Mouse (Mus musculus) mouse embryonic stem cell (cell line): ENCODE data around the gene Rrp1.
"Not testable (repeated sequence)": the region's sequence is repeated elsewhere in the genome, so short reads cannot be mapped to it uniquely, and the experiment has no call there.

Source experiments
- in situ Hi-C, 2 experiments: fragments of 300-500 bp; cut with MboI; formaldehyde crosslinking; loops; 1 replicate in 1 of 2; 3 replicates in 1 of 2; pipeline ENCODE4 v1.14.3; 2019 to 2020; ENCODE audit warnings: low sequenced_read_pairs in 2 of 2, low pct_unique_long_range_greater_than_20kb in 1 of 2, mixed read lengths in 1 of 2; ENCODE audit not compliant: unreplicated experiment in 1 of 2

Gene Rrp1

GRCm38 (mm10) chr10:78428070-78428469 is 15.2 kb upstream of the Rrp1 start:
- in situ Hi-C loops = no loop called here

DNA sequence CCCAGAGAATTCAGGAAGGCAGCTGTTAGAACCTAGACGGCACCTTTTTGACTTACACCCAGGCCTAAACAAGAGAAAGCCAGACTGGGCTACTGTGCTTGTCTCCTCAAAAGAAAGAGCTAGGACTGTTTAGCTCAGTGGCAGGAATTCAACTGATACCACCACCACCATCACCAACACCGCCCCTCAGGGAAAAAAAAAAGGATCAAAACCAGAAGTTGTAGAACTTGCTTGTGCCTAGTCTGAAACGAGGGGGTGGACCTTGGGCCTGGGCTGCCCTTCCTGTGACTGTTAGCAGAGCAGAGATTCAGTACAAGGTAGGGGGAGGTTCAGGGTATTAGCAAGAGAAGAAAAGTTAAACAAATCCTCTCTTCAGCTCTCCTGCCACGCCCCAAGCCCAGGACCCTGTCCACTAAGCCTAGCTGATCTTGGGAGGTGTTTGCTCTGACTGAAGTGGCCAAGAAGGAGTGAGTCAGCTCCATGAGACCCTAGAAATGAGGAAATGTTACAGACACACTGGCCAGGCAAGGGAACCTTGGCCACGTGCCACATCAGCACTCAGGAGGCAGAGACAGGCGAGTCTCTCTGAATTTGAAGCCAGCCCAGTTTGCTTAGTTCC is 13.4 kb upstream of the Rrp1 start:
- in situ Hi-C loops = no loop called here

- in situ Hi-C loops = no loop called here
Measured at GRCm38 (mm10) chr10:78425181-78426041, 12.6 kb upstream of the Rrp1 start, which contains the start of gene Cstb. Gene Cstb, plus strand, starts transcription at chr10:78425669.

- in situ Hi-C loops = no loop called here
Measured at GRCm38 (mm10) chr10:78422614-78423013, 9.8 kb upstream of the Rrp1 start.

DNA sequence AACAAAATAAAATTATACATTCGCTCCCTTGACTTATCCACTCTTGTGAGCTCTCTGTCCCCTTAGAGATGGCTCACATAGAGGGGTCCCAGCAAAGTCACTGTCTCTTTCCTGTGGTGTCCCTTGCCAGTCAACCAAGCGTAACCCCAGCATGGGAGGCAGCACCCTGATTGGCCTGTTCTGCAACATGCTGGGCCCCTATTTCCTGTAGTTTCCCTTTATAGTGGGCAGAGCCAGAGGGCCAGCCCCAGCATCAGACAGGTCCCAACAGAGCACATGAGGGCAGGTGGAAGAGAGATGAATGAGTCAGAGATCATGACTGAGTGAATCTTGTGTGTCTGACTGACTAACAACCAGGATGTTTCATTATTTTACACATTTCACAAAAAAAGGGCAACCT is 8.1 kb upstream of the Rrp1 start:
- in situ Hi-C loops = no loop called here

DNA sequence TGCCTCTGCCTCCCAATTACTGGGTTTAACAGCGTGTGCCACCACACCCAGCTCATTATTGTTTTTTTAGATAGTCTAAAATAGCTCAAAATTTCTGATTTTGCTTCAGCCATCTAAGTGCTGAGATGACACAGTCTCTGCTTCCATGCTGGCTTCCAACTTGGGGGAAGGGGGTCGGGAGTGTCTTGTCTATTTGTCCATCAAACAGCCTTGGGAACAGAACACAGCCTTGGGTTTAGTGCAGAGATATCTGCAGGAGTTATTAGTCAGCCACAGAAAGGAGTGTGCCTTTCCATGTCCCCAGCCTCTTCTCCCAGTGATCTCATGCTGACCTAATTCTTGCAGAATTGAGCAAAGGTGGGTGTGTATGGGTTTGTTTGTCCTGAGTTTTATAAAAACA is 5.9 kb upstream of the Rrp1 start:
- in situ Hi-C loops = no loop called here

DNA sequence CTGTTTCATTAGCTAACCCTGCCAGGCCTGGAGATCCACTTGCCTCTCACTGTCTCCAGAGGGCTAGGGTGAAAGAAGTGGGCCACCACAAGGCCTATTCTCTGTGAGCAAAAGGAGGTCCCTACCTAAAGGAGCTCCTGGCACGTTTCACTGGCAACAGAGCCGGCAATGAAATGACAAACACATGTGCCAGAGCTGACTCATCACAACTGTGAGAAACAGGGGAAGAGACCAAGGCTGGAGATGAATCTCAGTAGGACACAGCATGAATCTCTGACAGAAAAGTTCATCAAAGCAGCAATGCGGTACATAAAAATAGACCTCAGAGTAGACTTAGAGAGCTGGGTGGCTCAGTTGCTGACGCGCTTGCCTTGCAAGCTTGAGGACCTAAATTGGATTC is 5.0 kb upstream of the Rrp1 start:
- in situ Hi-C loops = no loop called here

DNA sequence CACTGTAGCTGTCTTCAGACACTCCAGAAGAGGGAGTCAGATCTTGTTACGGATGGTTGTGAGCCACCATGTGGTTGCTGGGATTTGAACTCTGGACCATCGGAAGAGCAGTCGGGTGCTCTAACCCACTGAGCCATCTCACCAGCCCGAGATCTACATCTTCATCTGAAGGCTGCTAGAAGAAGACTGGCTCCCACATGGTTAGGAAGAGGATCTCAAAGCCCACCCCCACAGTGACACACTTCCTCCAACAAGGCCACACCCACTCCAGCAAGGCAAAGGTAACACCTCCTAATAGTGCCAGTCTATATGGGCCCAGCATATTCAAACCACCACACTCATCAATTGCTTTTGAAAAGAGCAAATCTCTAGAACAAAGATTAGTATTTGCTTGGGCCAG is 2.1 kb upstream of the Rrp1 start:
- in situ Hi-C loops = not testable (repeated sequence)

DNA sequence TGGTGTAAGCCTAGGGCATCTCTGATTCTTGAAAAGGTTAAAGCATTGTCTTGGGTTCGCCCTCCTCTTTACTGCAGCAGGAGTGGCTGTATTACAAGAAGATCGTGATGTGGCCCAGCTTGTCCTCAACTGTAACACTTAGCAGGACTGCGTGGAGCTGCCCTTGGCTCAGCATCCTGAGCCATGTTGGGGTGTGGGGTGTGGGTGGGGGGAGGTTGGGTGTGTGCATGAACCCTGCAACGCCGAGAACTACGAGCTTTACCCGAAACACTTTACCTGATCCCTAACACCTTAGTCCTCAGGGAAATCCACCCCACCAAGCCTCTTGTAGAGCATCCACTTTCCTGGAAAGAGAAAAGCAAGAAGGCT is 293 bp upstream of the Rrp1 start:
- in situ Hi-C loops = no loop called here

- in situ Hi-C loops = no loop called here
Measured at GRCm38 (mm10) chr10:78411851-78412250, 992 bp downstream of the Rrp1 start.

- in situ Hi-C loops = no loop called here
Measured at GRCm38 (mm10) chr10:78409035-78409788, 3.6 kb downstream of the Rrp1 start.

DNA sequence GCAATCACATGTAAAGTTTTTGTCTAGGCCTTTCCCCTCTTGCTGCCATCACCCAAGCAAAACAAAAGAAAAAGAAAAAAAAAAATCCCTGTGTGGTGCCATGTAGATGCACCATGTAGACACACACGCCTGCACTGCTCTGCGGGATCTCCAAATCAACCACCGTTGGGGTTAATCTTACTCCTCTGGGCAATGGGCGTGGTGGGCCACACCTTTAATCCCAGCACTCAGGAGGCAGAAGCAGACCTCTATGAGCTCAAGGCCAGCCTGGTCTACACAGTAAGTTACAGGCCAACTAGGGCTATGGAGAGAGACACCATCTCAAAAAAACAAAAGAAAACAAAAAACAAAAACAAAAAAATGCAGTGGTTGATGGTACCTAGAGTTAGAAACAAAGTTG is 5.7 kb downstream of the Rrp1 start:
- in situ Hi-C loops = no loop called here

GRCm38 (mm10) chr10:78406152-78406551 is 6.7 kb downstream of the Rrp1 start:
- in situ Hi-C loops = no loop called here

DNA sequence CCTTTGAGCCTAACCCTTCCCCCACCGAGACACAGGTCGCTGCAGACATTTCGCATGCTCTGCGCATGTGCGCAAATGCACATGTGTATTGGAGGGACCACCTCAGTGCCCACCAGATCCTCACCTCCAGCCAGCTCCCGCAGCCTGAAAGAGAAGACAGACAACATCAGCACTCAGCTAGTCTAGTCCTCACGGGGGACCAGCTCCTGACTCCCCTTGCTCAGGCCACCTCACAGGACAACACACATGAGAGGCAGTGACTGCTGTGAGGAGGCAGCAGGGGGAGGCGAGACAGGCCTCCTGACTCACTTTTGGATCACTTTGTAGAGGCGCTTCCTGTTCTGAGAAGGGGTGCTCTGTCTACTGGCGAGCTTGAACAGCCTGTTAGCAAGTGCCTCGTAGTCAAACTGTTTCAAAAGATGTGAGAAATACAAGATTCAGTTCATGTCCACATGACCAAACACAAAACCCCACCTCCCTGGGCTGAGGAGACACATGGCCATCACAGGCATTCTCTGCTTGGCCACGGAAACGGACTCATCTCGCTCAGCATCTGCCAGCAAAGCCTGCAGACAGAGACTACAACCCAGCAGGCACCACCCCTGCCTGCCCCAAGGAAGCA is 10.4 kb downstream of the Rrp1 start:
- in situ Hi-C loops = no loop called here

DNA sequence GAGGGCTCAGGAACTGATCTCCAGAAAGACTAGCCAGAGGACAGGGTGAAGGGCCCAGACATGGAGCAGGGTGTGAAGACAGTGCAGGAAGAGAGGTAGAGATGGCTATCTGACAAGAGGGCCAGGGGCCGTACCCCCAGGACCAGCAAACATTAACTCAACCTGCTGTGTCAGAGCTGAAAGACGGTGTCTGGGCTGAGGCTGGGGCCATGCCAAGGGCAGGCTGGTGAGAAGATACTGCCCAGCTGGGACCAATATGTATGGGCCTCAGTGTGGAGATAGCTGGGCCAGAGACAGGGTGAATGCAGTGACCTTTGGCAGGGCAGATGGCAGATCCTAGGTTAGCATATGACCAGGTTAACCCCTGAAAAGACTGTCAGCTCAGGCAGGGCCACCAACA is 11.7 kb downstream of the Rrp1 start:
- in situ Hi-C loops = no loop called here

GRCm38 (mm10) chr10:78399090-78399657 is 13.7 kb downstream of the Rrp1 start:
- in situ Hi-C loops = no loop called here

DNA sequence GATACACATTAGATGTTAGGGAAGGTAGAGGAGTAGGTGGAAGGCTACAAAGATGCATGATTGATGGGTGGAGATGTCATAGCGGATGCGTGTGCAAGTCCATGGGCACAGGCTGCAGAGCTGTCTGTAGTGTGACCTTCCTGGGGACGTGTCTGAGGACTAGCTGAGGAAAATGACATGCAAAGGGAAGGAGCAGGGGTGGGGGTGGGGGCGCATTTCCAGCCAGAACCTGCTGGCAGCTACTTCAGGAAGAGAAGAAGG is 16.3 kb downstream of the Rrp1 start:
- in situ Hi-C loops = no loop called here

- in situ Hi-C loops = no loop called here
Measured at GRCm38 (mm10) chr10:78395819-78396624, 16.8 kb downstream of the Rrp1 start.
